Mouse (Mus musculus) MEL (cell line): ENCODE measurements around the gene Gsap.
A peak's percentile ranks its signal among the peaks of the same experiment; 100 is the strongest.
"Not testable (repeated sequence)": the region's sequence is repeated elsewhere in the genome, so short reads cannot be mapped to it uniquely, and the experiment has no call there.

ENCODE experiments used
- CHD2 ChIP-seq: IDR thresholded peaks from 2 replicates; pipeline ENCODE4 v1.6.1; 2011; ENCODE audit warnings: low read length, improper control_type of control experiment
- CTCF ChIP-seq, 3 experiments: IDR thresholded peaks in 2 of 3; conservative IDR thresholded peaks in 1 of 3; 2 replicates each; pipeline ENCODE4 v1.5.1; 2011 to 2012; ENCODE audit warnings: low read length in 3 of 3, low read depth in 2 of 3, mild to moderate bottlenecking in 2 of 3, improper control_type of control experiment in 1 of 3, inconsistent platforms in 1 of 3, mixed read lengths in 1 of 3, moderate library complexity in 1 of 3; ENCODE audit not compliant: control insufficient read depth in 1 of 3, insufficient read depth in 1 of 3, poor library complexity in 1 of 3, severe bottlenecking in 1 of 3
- ELF1 ChIP-seq: IDR thresholded peaks from 2 replicates; pipeline ENCODE4 v1.6.1; 2014; ENCODE audit warnings: low read depth, mild to moderate bottlenecking, inconsistent platforms, low read length, improper control_type of control experiment, moderate library complexity
- ETS1 ChIP-seq: IDR thresholded peaks from 2 replicates; pipeline ENCODE4 v1.6.1; 2012; ENCODE audit warnings: low read depth, mild to moderate bottlenecking, inconsistent platforms, low read length, improper control_type of control experiment, moderate library complexity
- MXI1 ChIP-seq: IDR thresholded peaks from 2 replicates; pipeline ENCODE4 v1.6.1; 2011; ENCODE audit warnings: mild to moderate bottlenecking, low read depth, low read length, improper control_type of control experiment
- NELFE ChIP-seq: IDR thresholded peaks from 2 replicates; pipeline ENCODE4 v1.6.1; 2011; ENCODE audit warnings: low read depth, low read length, improper control_type of control experiment
- POLR2A ChIP-seq, 2 experiments: IDR thresholded peaks; 2 replicates each; pipeline ENCODE4 v1.6.1; 2011 to 2012; ENCODE audit warnings: low read length in 2 of 2, mild to moderate bottlenecking in 2 of 2, control low read depth in 1 of 2, improper control_type of control experiment in 1 of 2, low read depth in 1 of 2, moderate library complexity in 1 of 2; ENCODE audit not compliant: control insufficient read depth in 1 of 2, insufficient read depth in 1 of 2, poor library complexity in 1 of 2
- POLR2AphosphoS2 ChIP-seq: IDR thresholded peaks from 2 replicates; pipeline ENCODE4 v1.6.1; 2011; ENCODE audit warnings: low read length, improper control_type of control experiment
- USF1 ChIP-seq: IDR thresholded peaks from 2 replicates; pipeline ENCODE4 v1.6.1; 2014; ENCODE audit warnings: low read depth, mild to moderate bottlenecking, inconsistent platforms, low read length, improper control_type of control experiment, moderate library complexity
- ZC3H11A ChIP-seq: IDR thresholded peaks from 2 replicates; pipeline ENCODE4 v1.6.1; 2012; ENCODE audit warnings: low read depth, mild to moderate bottlenecking, inconsistent platforms, low read length, improper control_type of control experiment

- TF ChIP-seq CHD2; POLR2A (IDR thresholded peaks at IDR 0.05; ENCODE audit: control insufficient read depth in 1 of 2, insufficient read depth in 1 of 2, low read depth in 1 of 2, low read length in 2 of 2, poor library complexity in 1 of 2); ZC3H11A; USF1; ELF1; MXI1; NELFE; ETS1; POLR2AphosphoS2: not testable (repeated sequence)
- peak in 2 of 3 experiments; percentile 5 to 22; a peak in 1 of 6 replicates for TF ChIP-seq CTCF (IDR thresholded peaks at IDR 0.05 in 2 of 3, conservative IDR thresholded peaks at IDR 0.05 in 1 of 3; ENCODE audit: control insufficient read depth in 1 of 3, insufficient read depth in 1 of 3, low read depth in 2 of 3, low read length in 3 of 3, poor library complexity in 1 of 3, severe bottlenecking in 1 of 3)
Observed at GRCm38 (mm10) chr5:21141133-21141551, 44.9 kb upstream of the Gsap start.
